Mouse (Mus musculus): ENCODE measurements around the gene Bzw2. TPM values are rescaled to one million over a fixed set of nuclear protein-coding genes. Genes with fewer than 3 reads are reported as not detected.
"Not testable (repeated sequence)": the region's sequence is repeated elsewhere in the genome, so short reads cannot be mapped to it uniquely, and the experiment has no call there.

Gene Bzw2
- 76.7 and 93.1 TPM in 2 replicates for polyA plus RNA-seq (2015; fragmentation: Nextera tagmentation; extraction: Ambion mirVana)

GRCm38 (mm10) chr12:36157638-36158308 is at the start of gene Bzw2:
Gene Bzw2, minus strand, starts transcription at chr12:36158080.
- peak within 1 kb of the TSS; percentile 78 for H3K9ac ChIP-seq
- WGBS (ENCODE audit: insufficient replicate concordance): 2% methylated on average over 26 of the region's 26 CpGs
- H3K4me2 ChIP-seq: peak within 1 kb of the TSS; percentile 88
- H3K9me3 ChIP-seq (replicated peaks): no peaks in the 10 kb centered on the region
- no peaks in the 10 kb centered on the region for H3K36me3 ChIP-seq
- ATAC-seq (ENCODE audit: low read depth) (peak; percentile 26), DNase-seq (peak; percentile 63)
- H3K4me3 ChIP-seq (replicated peaks): peak within 1 kb of the TSS; percentile 72
- H3K27me3 ChIP-seq: no peaks in the 10 kb centered on the region
- H3K4me1 ChIP-seq (replicated peaks): peaks cover 43% of the 10 kb centered on the region
- H3K27ac ChIP-seq: peak within 1 kb of the TSS; percentile 84

- no peak overlapping the region for H3K4me3 ChIP-seq (replicated peaks)
- no peaks in the 10 kb centered on the region for H3K36me3 ChIP-seq
- 55% methylated on average over 9 of the region's 9 CpGs for WGBS (ENCODE audit: insufficient replicate concordance)
- no peaks in the 10 kb centered on the region for H3K9me3 ChIP-seq (replicated peaks)
- H3K27me3 ChIP-seq: no peaks in the 10 kb centered on the region
- ATAC-seq (ENCODE audit: low read depth) (no peak), DNase-seq (no peak)
- no peak overlapping the region for H3K9ac ChIP-seq
- no peaks in the 10 kb centered on the region for H3K4me1 ChIP-seq (replicated peaks)
- H3K27ac ChIP-seq: no peak overlapping the region
- no peak overlapping the region for H3K4me2 ChIP-seq
These were observed 49.4 kb upstream of the Bzw2 start for GRCm38 (mm10) chr12:36207072-36207799.

- H3K9ac ChIP-seq; H3K27me3 ChIP-seq; ATAC-seq (ENCODE audit: low read depth); H3K4me2 ChIP-seq; H3K27ac ChIP-seq; H3K36me3 ChIP-seq; H3K9me3 ChIP-seq (replicated peaks); H3K4me3 ChIP-seq (replicated peaks); H3K4me1 ChIP-seq (replicated peaks): not testable (repeated sequence)
- WGBS (ENCODE audit: insufficient replicate concordance): 44% methylated on average over 5 of the region's 5 CpGs
- peak; percentile 29 for DNase-seq
These were observed 47.8 kb upstream of the Bzw2 start for GRCm38 (mm10) chr12:36205579-36206119.

DNA sequence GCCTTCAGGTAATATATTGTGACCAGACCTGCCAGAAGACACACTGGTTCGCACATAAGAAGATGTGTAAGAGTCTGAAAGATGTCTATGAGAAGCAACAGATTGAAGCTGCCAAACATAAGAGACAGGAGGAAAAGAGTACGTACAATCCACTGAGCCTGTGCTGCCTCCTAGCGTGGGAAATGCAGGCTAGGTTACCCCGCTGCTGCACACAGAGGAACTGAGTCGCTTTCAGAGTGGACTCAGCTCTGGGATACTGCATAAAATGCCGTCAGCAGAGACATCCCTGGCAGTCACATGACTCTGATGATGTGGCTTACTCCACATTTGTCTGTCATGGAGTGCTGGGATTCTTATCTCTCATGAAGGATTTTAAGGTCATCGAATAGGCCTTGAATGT is 37.1 kb upstream of the Bzw2 start:
- Histone ChIP-seq H3K36me3 (peaks cover 45% of the 10 kb centered on the region), H3K4me1 (replicated peaks) (no peaks in the 10 kb centered on the region), H3K27ac (no peak overlapping the region), H3K4me2 (no peak overlapping the region), H3K9ac (no peak overlapping the region), H3K27me3 (no peaks in the 10 kb centered on the region), H3K9me3 (replicated peaks) (no peaks in the 10 kb centered on the region), H3K4me3 (replicated peaks) (no peak overlapping the region)
- DNase-seq: no peak
- WGBS (ENCODE audit: insufficient replicate concordance): 81% methylated on average over 7 of the region's 7 CpGs
- no peak for ATAC-seq (ENCODE audit: low read depth)

DNA sequence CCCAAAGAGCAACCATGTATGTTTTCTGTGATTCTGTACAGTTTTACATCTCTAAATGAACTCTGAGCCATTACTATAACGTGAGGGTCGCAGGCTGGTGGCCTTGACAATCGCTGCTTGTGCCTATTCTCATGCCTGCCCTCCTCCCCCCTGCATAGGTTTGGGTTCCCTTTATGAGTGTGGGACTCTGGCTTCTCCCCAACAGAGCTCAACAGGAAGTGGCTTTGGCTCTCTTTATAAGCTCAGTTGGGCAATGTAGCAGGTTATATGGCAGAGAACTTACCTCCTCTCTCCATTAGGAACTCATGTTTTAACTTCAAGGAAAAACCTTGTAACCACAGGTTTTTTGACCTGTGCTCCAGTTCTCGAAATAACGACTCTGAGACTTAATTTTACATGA is 32.5 kb upstream of the Bzw2 start:
- no peaks in the 10 kb centered on the region for H3K4me1 ChIP-seq (replicated peaks)
- DNase-seq: no peak
- H3K9ac ChIP-seq: no peak overlapping the region
- H3K27me3 ChIP-seq: no peaks in the 10 kb centered on the region
- no peak overlapping the region for H3K4me2 ChIP-seq
- H3K4me3 ChIP-seq (replicated peaks): no peak overlapping the region
- H3K36me3 ChIP-seq: peaks cover 44% of the 10 kb centered on the region
- H3K9me3 ChIP-seq (replicated peaks): no peaks in the 10 kb centered on the region
- WGBS (ENCODE audit: insufficient replicate concordance): 70% methylated on average over 5 of the region's 5 CpGs
- H3K27ac ChIP-seq: no peak overlapping the region
- ATAC-seq (ENCODE audit: low read depth): no peak

DNA sequence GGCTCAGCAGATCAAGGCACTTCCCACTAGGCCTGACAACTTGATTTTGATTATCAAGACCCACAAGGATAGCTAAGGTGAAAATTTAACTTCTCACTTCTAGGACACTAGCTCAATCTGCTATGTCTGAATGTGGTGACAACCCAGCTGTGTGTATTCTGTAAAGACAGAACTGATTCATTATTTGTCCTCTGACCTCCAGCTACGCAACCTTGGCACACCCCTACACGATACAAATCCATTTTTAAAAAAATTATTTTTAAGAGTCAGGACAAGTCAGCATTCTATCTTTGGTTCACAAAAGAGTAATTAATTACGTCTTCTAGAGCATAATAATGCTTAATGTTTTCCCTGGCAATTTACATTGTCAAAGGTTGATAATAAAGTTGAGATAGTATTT is 31.7 kb upstream of the Bzw2 start:
- 78% methylated on average over 3 of the region's 3 CpGs for WGBS (ENCODE audit: insufficient replicate concordance)
- no peaks in the 10 kb centered on the region for H3K4me1 ChIP-seq (replicated peaks)
- no peak overlapping the region for H3K27ac ChIP-seq
- H3K4me3 ChIP-seq (replicated peaks): no peak overlapping the region
- H3K4me2 ChIP-seq: no peak overlapping the region
- no peak for ATAC-seq (ENCODE audit: low read depth)
- peaks cover 40% of the 10 kb centered on the region for H3K36me3 ChIP-seq
- DNase-seq: no peak
- no peak overlapping the region for H3K9ac ChIP-seq
- no peaks in the 10 kb centered on the region for H3K9me3 ChIP-seq (replicated peaks)
- H3K27me3 ChIP-seq: no peaks in the 10 kb centered on the region

DNA sequence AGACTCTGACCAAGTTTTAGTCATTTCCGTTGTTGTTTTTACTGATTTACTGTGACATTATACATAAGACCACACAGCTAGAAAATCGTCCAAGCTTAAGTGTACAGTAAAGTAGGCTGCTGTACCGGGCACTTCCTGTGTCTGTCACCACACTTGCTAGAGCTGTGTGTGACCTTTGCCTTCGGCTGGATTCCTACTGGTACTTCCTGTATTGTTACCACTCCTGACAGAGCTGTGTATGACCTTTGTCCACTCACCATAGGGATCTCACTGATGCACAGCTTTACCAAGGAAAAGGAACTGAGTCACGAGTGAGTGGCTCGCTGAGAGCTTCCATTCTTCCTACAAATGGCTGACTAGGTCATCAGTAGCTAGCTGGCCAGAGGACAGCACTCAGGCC is 29.2 kb upstream of the Bzw2 start:
- H3K9me3 ChIP-seq (replicated peaks): no peaks in the 10 kb centered on the region
- no peaks in the 10 kb centered on the region for H3K4me1 ChIP-seq (replicated peaks)
- H3K27me3 ChIP-seq: no peaks in the 10 kb centered on the region
- no peak overlapping the region for H3K4me2 ChIP-seq
- H3K9ac ChIP-seq: no peak overlapping the region
- no peak overlapping the region for H3K27ac ChIP-seq
- peaks cover 53% of the 10 kb centered on the region for H3K36me3 ChIP-seq
- 58% methylated on average over 6 of the region's 6 CpGs for WGBS (ENCODE audit: insufficient replicate concordance)
- no peak for ATAC-seq (ENCODE audit: low read depth)
- DNase-seq: no peak
- H3K4me3 ChIP-seq (replicated peaks): no peak overlapping the region

GRCm38 (mm10) chr12:36182570-36182969 is 24.7 kb upstream of the Bzw2 start:
- no peaks in the 10 kb centered on the region for H3K9me3 ChIP-seq (replicated peaks)
- no peak overlapping the region for H3K9ac ChIP-seq
- 78% methylated on average over 6 of the region's 6 CpGs for WGBS (ENCODE audit: insufficient replicate concordance)
- H3K4me1 ChIP-seq (replicated peaks): no peaks in the 10 kb centered on the region
- H3K4me3 ChIP-seq (replicated peaks): no peak overlapping the region
- H3K27me3 ChIP-seq: no peaks in the 10 kb centered on the region
- peaks cover 38% of the 10 kb centered on the region for H3K36me3 ChIP-seq
- H3K27ac ChIP-seq: no peak overlapping the region; the same call in 1 of the 2 replicates
- DNase-seq (no peak), ATAC-seq (ENCODE audit: low read depth) (peak; percentile 29)
- no peak overlapping the region for H3K4me2 ChIP-seq

GRCm38 (mm10) chr12:36177227-36177626 is 19.3 kb upstream of the Bzw2 start:
- H3K9ac ChIP-seq: no peak overlapping the region
- no peaks in the 10 kb centered on the region for H3K27me3 ChIP-seq
- peaks cover 39% of the 10 kb centered on the region; the same call in 1 of the 2 replicates for H3K36me3 ChIP-seq
- 80% methylated on average over 5 of the region's 5 CpGs for WGBS (ENCODE audit: insufficient replicate concordance)
- H3K4me3 ChIP-seq (replicated peaks): no peak overlapping the region
- ATAC-seq (ENCODE audit: low read depth) (no peak), DNase-seq (no peak)
- no peaks in the 10 kb centered on the region for H3K4me1 ChIP-seq (replicated peaks)
- H3K27ac ChIP-seq: no peak overlapping the region
- no peaks in the 10 kb centered on the region for H3K9me3 ChIP-seq (replicated peaks)
- no peak overlapping the region for H3K4me2 ChIP-seq

- ATAC-seq (ENCODE audit: low read depth) (no peak), DNase-seq (no peak)
- no peak overlapping the region for H3K27ac ChIP-seq
- peaks cover 30% of the 10 kb centered on the region for H3K4me1 ChIP-seq (replicated peaks)
- no peaks in the 10 kb centered on the region for H3K27me3 ChIP-seq
- H3K36me3 ChIP-seq: peaks cover 6% of the 10 kb centered on the region
- WGBS (ENCODE audit: insufficient replicate concordance): 50% methylated on average over 1 of the region's 1 CpGs
- H3K9ac ChIP-seq: no peak overlapping the region
- H3K4me3 ChIP-seq (replicated peaks): no peak overlapping the region
- H3K9me3 ChIP-seq (replicated peaks): no peaks in the 10 kb centered on the region
- no peak overlapping the region for H3K4me2 ChIP-seq
These were observed 7.4 kb upstream of the Bzw2 start for GRCm38 (mm10) chr12:36165299-36165698.

- Histone ChIP-seq H3K36me3 (peaks cover 6% of the 10 kb centered on the region; the same call in 1 of the 2 replicates), H3K4me1 (replicated peaks) (peaks cover 30% of the 10 kb centered on the region), H3K9ac (no peak overlapping the region), H3K4me3 (replicated peaks) (no peak overlapping the region), H3K27ac (peak overlapping the region; percentile 10; the same call in 1 of the 2 replicates), H3K27me3 (no peaks in the 10 kb centered on the region), H3K4me2 (peak overlapping the region; percentile 32; the same call in 1 of the 2 replicates), H3K9me3 (replicated peaks) (no peaks in the 10 kb centered on the region)
- WGBS (ENCODE audit: insufficient replicate concordance): 19% methylated on average over 7 of the region's 7 CpGs
- peak; percentile 81 for ATAC-seq (ENCODE audit: low read depth)
- peak; percentile 17 for DNase-seq
These were observed 6.4 kb upstream of the Bzw2 start for GRCm38 (mm10) chr12:36164126-36164791.

Data from liver, embryonic 13.5 days (tissue).